Mouse (Mus musculus) G1E (cell line): ENCODE results near the gene Sec24a. TPM values are rescaled to one million over a fixed set of nuclear protein-coding genes. Genes with fewer than 3 reads are reported as not detected.

Experiments used
- ATAC-seq: 2 replicates; pipeline ENCODE4 v1.8.0; 2016; ENCODE audit warnings: mild to moderate bottlenecking; ENCODE audit not compliant: insufficient number of reproducible peaks, poor library complexity, low FRiP score, severe bottlenecking; ENCODE audit errors: extremely low read depth
- DNase-seq: peaks from one replicate; pipeline ENCODE4 v3.0.0; 2012; ENCODE audit warnings: low spot score
- H3K27me3 ChIP-seq: 2 replicates; pipeline ENCODE4 v1.6.1; 2012; ENCODE audit warnings: mild to moderate bottlenecking, low read length, inconsistent platforms; ENCODE audit not compliant: insufficient read depth
- H3K36me3 ChIP-seq: replicated peaks from 2 replicates; pipeline ENCODE3; 2012; ENCODE audit warnings: mild to moderate bottlenecking, inconsistent platforms
- H3K4me1 ChIP-seq: 2 replicates; pipeline ENCODE4 v1.6.1; 2012; ENCODE audit warnings: low read depth, low read length, inconsistent platforms, mixed read lengths; ENCODE audit not compliant: insufficient read depth
- H3K4me3 ChIP-seq: 2 replicates; pipeline ENCODE4 v1.5.1; 2012; ENCODE audit warnings: low read depth, mild to moderate bottlenecking, inconsistent platforms, low read length, moderate library complexity, mixed read lengths
- H3K9me3 ChIP-seq: replicated peaks from 2 replicates; pipeline ENCODE4 v1.6.1; 2012; ENCODE audit warnings: inconsistent platforms
- CTCF ChIP-seq: IDR thresholded peaks from 2 replicates; pipeline ENCODE4 v1.5.1; 2012; ENCODE audit warnings: low read depth, low read length, inconsistent platforms, mixed read lengths
- GATA1 ChIP-seq: IDR thresholded peaks from 2 replicates; pipeline ENCODE4 v1.6.1; 2012; ENCODE audit warnings: borderline replicate concordance, low read length, inconsistent platforms, mixed read lengths
- GATA2 ChIP-seq: IDR thresholded peaks from 2 replicates; pipeline ENCODE4 v1.6.1; 2012; ENCODE audit warnings: low read depth, low read length, inconsistent platforms, borderline replicate concordance
- POLR2AphosphoS5 ChIP-seq: IDR thresholded peaks from 2 replicates; pipeline ENCODE4 v1.6.1; 2012; ENCODE audit warnings: low read depth, low read length, inconsistent platforms; ENCODE audit not compliant: insufficient replicate concordance
- TAL1 ChIP-seq: conservative IDR thresholded peaks from 2 replicates; pipeline ENCODE4 v1.6.1; 2012; ENCODE audit warnings: low read depth, low read length, inconsistent platforms, mixed read lengths
- polyA plus RNA-seq: library from polyadenylated mRNA; stranded (reverse); fragments of >175 nt; gene quantifications from 2 replicates; pipeline ENCODE4 v1.2.3, GENCODE M21; 2012
- total RNA-seq, 2 experiments: library from RNA; stranded (forward) in 1 of 2; stranded (reverse) in 1 of 2; fragments of 200-1000 nt in 1 of 2; fragments of >200 nt in 1 of 2; fragmentation: Nextera tagmentation in 1 of 2; gene quantifications; 2 replicates each; pipeline ENCODE4 v1.2.3; 2014 to 2017

Sec24a gene
- total and polyA plus RNA-seq, 3 experiments = 8.2 to 40.9 (median 22.4) TPM

GRCm38 (mm10) chr11:51648566-51648965 is 114.9 kb downstream of the Sec24a start:
- Histone ChIP-seq H3K36me3 (no peaks in the 10 kb centered on the region), H3K27me3 (peaks cover 82% of the 10 kb centered on the region), H3K9me3 (peaks cover 9% of the 10 kb centered on the region), H3K4me1 (peaks cover 23% of the 10 kb centered on the region), H3K4me3 (no peak overlapping the region)
- DNase-seq = no peak
- no peak for TF ChIP-seq GATA1
- no peak for TF ChIP-seq GATA2
- ATAC-seq = no peak

- Histone ChIP-seq H3K27me3 (peaks cover 84% of the 10 kb centered on the region), H3K4me1 (peaks cover 30% of the 10 kb centered on the region)
- DNase-seq = no peak
Measured at GRCm38 (mm10) chr11:51646751-51647667, 116.4 kb downstream of the Sec24a start.

GRCm38 (mm10) chr11:51646245-51646644 is 117.2 kb downstream of the Sec24a start:
- TF ChIP-seq CTCF (no peak), GATA2 (no peak), GATA1 (no peak), TAL1 (no peak)
- H3K4me3 ChIP-seq = no peak overlapping the region
- H3K27me3 ChIP-seq = peaks cover 88% of the 10 kb centered on the region
- H3K4me1 ChIP-seq = peaks cover 30% of the 10 kb centered on the region
- no peaks in the 10 kb centered on the region for H3K36me3 ChIP-seq
- H3K9me3 ChIP-seq = peaks cover 9% of the 10 kb centered on the region
- ATAC-seq = no peak
- no peak for DNase-seq

More at GRCm38 (mm10) chr11:51646751-51647667, 116.4 kb downstream of the Sec24a start:
- Histone ChIP-seq H3K9me3 (peaks cover 9% of the 10 kb centered on the region), H3K4me3 (no peak overlapping the region), H3K36me3 (no peaks in the 10 kb centered on the region)
- TF ChIP-seq TAL1 (no peak), POLR2AphosphoS5 (no peak)
- no peak for ATAC-seq

- peaks cover 3% of the 10 kb centered on the region; the same call in 1 of the 2 replicates for H3K9me3 ChIP-seq
- peaks cover 85% of the 10 kb centered on the region for H3K27me3 ChIP-seq
- H3K4me3 ChIP-seq = no peak overlapping the region
- no peaks in the 10 kb centered on the region for H3K36me3 ChIP-seq
- TF ChIP-seq GATA1 = no peak
- TF ChIP-seq TAL1 = no peak
- TF ChIP-seq CTCF = no peak
- TF ChIP-seq POLR2AphosphoS5 = no peak
- TF ChIP-seq GATA2 = no peak
- DNase-seq = no peak
- H3K4me1 ChIP-seq = peaks cover 24% of the 10 kb centered on the region
- ATAC-seq = no peak
Measured at GRCm38 (mm10) chr11:51645293-51645692, 118.1 kb downstream of the Sec24a start.

GRCm38 (mm10) chr11:51644217-51644616 is 119.2 kb downstream of the Sec24a start:
- H3K4me1 ChIP-seq = peaks cover 21% of the 10 kb centered on the region
- H3K27me3 ChIP-seq = peaks cover 78% of the 10 kb centered on the region
- no peak for ATAC-seq
- TF ChIP-seq GATA2 = no peak
- TF ChIP-seq TAL1 = no peak
- no peak for TF ChIP-seq POLR2AphosphoS5
- TF ChIP-seq CTCF = no peak
- TF ChIP-seq GATA1 = no peak
- no peak for DNase-seq
- H3K9me3 ChIP-seq = no peaks in the 10 kb centered on the region
- H3K4me3 ChIP-seq = no peak overlapping the region
- H3K36me3 ChIP-seq = no peaks in the 10 kb centered on the region

GRCm38 (mm10) chr11:51643761-51644160 is 119.7 kb downstream of the Sec24a start:
- no peaks in the 10 kb centered on the region for H3K36me3 ChIP-seq
- no peak overlapping the region for H3K4me3 ChIP-seq
- peaks cover 74% of the 10 kb centered on the region for H3K27me3 ChIP-seq
- DNase-seq = no peak
- TF ChIP-seq GATA1 (no peak), POLR2AphosphoS5 (no peak), CTCF (no peak), TAL1 (no peak), GATA2 (no peak)
- H3K9me3 ChIP-seq = no peaks in the 10 kb centered on the region
- ATAC-seq = no peak
- H3K4me1 ChIP-seq = peaks cover 21% of the 10 kb centered on the region
